Mouse (Mus musculus): ENCODE measurements around the gene Pcsk6. TPM values are rescaled to one million over a fixed set of nuclear protein-coding genes. Genes with fewer than 3 reads are reported as not detected.
"Not testable (repeated sequence)": the region's sequence is repeated elsewhere in the genome, so short reads cannot be mapped to it uniquely, and the experiment has no call there.

Pcsk6 gene
- 1 to 10 TPM; 8.5 to 9.5 TPM for total RNA-seq (2021)
- long read RNA-seq, experiment 1, full-length matches to known transcripts, result 7 of 7 reads
- long read RNA-seq, experiment 1, partial matches to known transcripts, result 0 of 7 reads
- long read RNA-seq, experiment 1, other reads (novel, unspliced or antisense), result 0 of 7 reads
- long read RNA-seq, experiment 2, full-length matches to known transcripts, result 8 of 11 reads
- long read RNA-seq, experiment 2, partial matches to known transcripts, result 1 of 11 reads
- long read RNA-seq, experiment 2, other reads (novel, unspliced or antisense), result 2 of 11 reads

DNA sequence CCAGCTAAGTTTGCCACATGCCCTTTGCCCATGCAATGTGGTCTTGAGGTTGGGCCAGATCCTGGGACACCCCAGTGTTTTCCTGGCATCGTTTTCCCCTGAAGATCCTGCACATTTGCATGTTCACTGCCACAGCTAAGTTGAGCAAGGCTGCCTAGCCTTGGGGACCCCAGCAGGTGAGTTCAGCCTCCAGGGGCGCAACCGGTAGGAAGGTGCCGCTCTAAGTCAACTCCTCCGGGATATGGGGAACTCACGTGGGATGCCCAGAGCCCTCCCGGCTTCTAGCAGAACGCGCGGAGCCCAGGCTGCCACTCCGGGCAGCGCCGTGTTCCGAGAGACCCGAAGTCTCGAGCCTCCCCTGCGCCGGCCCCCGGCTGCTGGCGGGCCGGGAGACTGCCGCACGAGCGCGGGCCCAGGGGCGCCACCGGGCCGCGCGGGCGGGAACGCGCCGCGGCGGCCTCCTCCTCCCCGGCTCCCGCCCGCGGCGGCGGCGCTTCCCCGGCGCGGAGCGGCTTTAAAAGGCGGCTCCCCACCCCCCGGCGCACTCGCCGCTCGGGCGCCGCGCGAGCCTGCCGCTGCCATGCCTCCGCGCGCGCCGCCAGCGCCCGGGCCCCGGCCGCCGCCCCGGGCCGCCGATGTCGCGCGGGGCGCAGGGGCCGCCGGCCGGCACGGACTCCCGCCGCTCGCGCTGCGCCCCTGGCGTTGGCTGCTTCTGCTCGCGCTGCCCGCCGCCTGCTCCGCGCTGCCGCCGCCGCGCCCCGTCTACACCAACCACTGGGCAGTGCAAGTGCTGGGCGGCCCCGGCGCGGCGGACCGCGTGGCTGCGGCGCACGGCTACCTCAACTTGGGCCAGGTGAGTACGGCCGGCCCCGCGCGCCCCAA is at the start of gene Pcsk6:
TSS of gene Pcsk6 (plus strand) at position 144 of the 882 bp plus-strand sequence.
- peak; percentile 36 to 52 for DNase-seq (ENCODE audit: extremely low spot score in 1 of 2, low spot score in 2 of 2)
- TF ChIP-seq CTCF (IDR thresholded peaks at IDR 0.05), result no peak; the same call in none of the 2 replicates
- H3K4me3 ChIP-seq, result peak within 1 kb of the TSS; percentile 53
- no peak within 1 kb of the TSS for H3K27ac ChIP-seq
- intact Hi-C loops (cut with DNase I), result no loop called here

DNA sequence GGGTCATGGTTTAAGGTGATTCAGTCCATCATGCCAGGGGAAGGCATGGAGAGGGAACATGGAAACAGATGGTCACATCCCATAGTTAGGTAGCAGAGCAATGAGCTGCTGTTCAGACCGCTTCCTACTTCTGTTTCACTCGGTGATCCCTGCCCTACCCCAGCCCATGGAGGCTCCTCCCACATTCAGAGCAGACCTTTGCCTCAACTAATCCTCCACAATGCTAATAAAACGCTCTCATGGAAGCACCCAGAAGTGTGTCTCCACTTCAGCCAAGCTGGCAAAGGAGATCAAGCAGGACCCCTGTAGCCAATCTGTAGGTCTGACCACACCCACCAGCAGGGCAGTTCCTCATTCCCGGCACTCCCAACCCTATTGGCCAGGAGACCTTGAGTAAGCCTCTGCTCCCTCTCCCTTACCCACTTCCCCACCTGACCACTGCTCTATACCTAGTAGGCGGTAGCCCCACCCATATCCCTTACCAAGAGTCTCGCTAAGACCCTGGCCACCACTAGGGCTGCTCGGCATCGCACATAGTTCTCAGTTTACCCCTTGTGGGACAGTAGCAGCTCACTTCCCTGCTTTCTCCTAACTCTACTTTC is 47.8 kb upstream of the Pcsk6 start:
- TF ChIP-seq CTCF (IDR thresholded peaks at IDR 0.05), result no peak
- no peak for DNase-seq (ENCODE audit: extremely low spot score in 1 of 2, low spot score in 2 of 2)
- intact Hi-C loops (cut with DNase I), result no loop called here

DNA sequence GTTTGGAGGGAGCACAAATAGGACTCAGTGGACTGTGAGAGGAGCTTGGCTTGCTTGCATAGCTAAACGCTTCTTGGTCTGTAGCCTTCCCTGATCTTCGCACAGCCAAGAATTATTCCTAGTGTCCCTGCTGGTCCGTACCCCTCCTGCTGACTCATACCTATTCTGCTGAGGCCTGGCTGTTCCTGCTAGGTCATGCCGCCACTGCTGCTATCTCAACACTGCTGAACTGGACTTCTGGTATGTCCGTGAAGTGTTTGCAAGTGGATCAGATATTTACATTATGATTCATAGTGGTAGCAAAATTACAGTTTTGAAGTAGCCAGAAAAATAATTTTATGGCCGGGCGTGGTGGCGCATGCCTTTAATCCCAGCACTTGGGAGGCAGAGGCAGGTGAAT is 44.0 kb upstream of the Pcsk6 start:
- no peak overlapping the region for H3K4me3 ChIP-seq
- intact Hi-C loops (cut with DNase I), result no loop called here
- DNase-seq (ENCODE audit: extremely low spot score in 1 of 2, low spot score in 2 of 2), result no peak
- TF ChIP-seq CTCF (IDR thresholded peaks at IDR 0.05), result no peak
- H3K27ac ChIP-seq, result no peak overlapping the region

More for the DNA sequence above, 47.8 kb upstream of the Pcsk6 start:
- no peak overlapping the region for H3K27ac ChIP-seq
- H3K4me3 ChIP-seq, result no peak overlapping the region

DNA sequence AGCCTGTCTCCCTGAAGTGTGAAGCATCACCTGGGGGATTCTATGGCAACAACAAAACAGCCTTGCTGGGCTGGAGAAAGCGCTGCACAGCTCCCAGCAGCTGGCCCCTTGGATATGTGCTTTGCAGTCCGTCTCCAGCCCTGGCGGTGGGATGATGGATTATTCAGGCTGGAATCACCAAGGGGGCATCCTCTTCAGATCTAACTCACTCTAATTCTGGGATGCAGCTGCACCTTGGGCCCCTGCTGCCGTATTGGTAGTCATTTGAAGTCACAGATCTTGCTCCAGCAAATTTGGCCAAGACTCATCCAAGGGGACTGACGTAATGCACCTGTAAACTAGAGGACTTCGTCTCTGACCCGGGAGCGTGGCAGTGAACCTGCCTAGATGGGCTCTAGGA is 41.1 kb upstream of the Pcsk6 start:
- DNase-seq (ENCODE audit: extremely low spot score in 1 of 2, low spot score in 2 of 2), result no peak

DNA sequence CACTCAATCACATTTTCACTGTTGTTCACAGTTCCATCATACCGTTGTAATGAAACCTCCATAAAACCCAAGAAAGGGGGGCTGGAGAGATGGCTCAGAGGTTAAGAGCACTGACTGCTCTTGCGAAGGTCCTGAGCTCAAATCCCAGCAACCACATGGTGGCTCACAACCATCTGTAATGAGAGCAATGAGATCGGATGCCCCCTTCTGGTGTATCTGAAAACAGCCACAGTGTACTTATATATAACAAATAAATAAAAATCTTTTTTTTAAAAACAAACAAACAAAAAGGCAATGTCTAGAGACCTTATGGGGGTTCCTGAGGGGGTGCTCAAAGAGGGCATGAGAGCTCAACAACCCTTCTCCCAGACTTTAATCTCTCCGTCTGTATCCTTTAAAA is 39.6 kb upstream of the Pcsk6 start:
- H3K4me3 ChIP-seq; DNase-seq (ENCODE audit: extremely low spot score in 1 of 2, low spot score in 2 of 2); H3K27ac ChIP-seq; intact Hi-C loops (cut with DNase I): not testable (repeated sequence)
- peak; percentile 9; the same call in 1 of the 2 replicates for TF ChIP-seq CTCF (IDR thresholded peaks at IDR 0.05)

More for the DNA sequence above, 41.1 kb upstream of the Pcsk6 start:
- no peak overlapping the region for H3K4me3 ChIP-seq
- H3K27ac ChIP-seq, result no peak overlapping the region
- no peak for TF ChIP-seq CTCF (IDR thresholded peaks at IDR 0.05)
- intact Hi-C loops (cut with DNase I), result no loop called here

GRCm38 (mm10) chr7:65822506-65823119 is 38.9 kb upstream of the Pcsk6 start:
- no peak for DNase-seq (ENCODE audit: extremely low spot score in 1 of 2, low spot score in 2 of 2)
- intact Hi-C loops (cut with DNase I), result no loop called here
- no peak overlapping the region for H3K4me3 ChIP-seq
- no peak overlapping the region for H3K27ac ChIP-seq
- TF ChIP-seq CTCF (IDR thresholded peaks at IDR 0.05), result no peak

- no peak for TF ChIP-seq CTCF (IDR thresholded peaks at IDR 0.05)
- intact Hi-C loops (cut with DNase I), result no loop called here
- Histone ChIP-seq H3K27ac (no peak overlapping the region), H3K4me3 (no peak overlapping the region)
- DNase-seq (ENCODE audit: extremely low spot score in 1 of 2, low spot score in 2 of 2), result no peak
Observed at GRCm38 (mm10) chr7:65839756-65840155, 21.8 kb upstream of the Pcsk6 start.

- Histone ChIP-seq H3K27ac (no peak overlapping the region), H3K4me3 (no peak overlapping the region)
- TF ChIP-seq CTCF (IDR thresholded peaks at IDR 0.05), result peak; percentile 19
- no peak for DNase-seq (ENCODE audit: extremely low spot score in 1 of 2, low spot score in 2 of 2)
- intact Hi-C loops (cut with DNase I), result no loop called here
Observed at GRCm38 (mm10) chr7:65843210-65843609, 18.3 kb upstream of the Pcsk6 start.

- no peak overlapping the region for H3K27ac ChIP-seq
- no peak for DNase-seq (ENCODE audit: extremely low spot score in 1 of 2, low spot score in 2 of 2)
- intact Hi-C loops (cut with DNase I), result no loop called here
- TF ChIP-seq CTCF (IDR thresholded peaks at IDR 0.05), result no peak
- no peak overlapping the region for H3K4me3 ChIP-seq
Observed at GRCm38 (mm10) chr7:65860981-65861380, 553 bp upstream of the Pcsk6 start.

- TF ChIP-seq CTCF (IDR thresholded peaks at IDR 0.05), result no peak
- Histone ChIP-seq H3K4me3 (peak overlapping the region; percentile 47), H3K27ac (no peak overlapping the region)
- DNase-seq (ENCODE audit: extremely low spot score in 1 of 2, low spot score in 2 of 2), result no peak
- intact Hi-C loops (cut with DNase I), result no loop called here
Observed at GRCm38 (mm10) chr7:65862473-65863176, 1.1 kb downstream of the Pcsk6 start.

DNA sequence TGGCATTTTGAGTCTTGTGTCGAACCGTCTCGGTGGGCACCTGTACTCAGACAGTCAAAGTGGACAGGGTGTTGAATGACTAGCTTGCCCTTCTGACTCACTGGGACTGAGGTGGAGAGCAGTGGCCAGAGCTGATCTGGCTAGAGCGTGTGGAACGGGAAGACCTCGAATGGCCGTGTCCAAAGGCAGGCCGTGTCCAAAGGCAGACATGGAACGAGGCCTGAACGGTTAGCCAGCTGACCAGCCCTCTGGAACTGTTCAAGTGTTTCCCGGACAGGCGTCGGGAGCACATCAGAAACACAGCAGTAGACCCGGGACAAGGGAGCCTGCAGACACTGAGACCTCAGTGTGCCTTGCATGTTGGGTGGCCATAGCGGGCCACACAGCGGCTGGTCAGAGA is 7.6 kb downstream of the Pcsk6 start:
- TF ChIP-seq CTCF (IDR thresholded peaks at IDR 0.05), result no peak
- no peak overlapping the region for H3K27ac ChIP-seq
- intact Hi-C loops (cut with DNase I), result no loop called here

More for the DNA sequence above, 7.6 kb downstream of the Pcsk6 start:
- no peak for DNase-seq (ENCODE audit: extremely low spot score in 1 of 2, low spot score in 2 of 2)
- H3K4me3 ChIP-seq, result no peak overlapping the region

All from left cerebral cortex, adult 2 months (tissue).